Comparison of ENCODE assay signal across 20 mouse cellular contexts in the genomic region with DNA sequence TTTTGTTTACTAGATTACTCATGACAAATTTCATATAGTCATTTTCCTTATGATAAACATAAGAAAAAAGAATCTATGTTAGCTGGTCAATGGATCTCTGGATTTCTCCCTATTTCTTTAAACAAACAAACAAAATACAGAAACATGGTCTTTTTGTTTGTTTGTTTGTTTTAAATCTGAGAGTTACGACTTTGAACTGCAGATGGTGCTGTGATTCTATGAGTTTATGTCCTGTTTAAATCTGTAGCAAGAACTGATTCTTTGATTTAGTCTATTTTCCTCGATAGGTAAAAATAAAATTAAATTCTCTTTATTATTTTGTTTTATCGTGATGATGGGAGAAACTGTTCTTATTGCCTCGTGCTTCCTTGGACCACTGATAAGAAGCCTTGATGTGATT. TPM values are rescaled to one million over a fixed set of nuclear protein-coding genes. Genes with fewer than 3 reads are reported as not detected.
"Had no signal": no experiment of that assay in that cellular context is flagged by ENCODE, and none has a peak within 500 bp of the region (broad histone marks: within the 10 kb centered on the region; RNA-seq: fewer than 3 reads in every experiment).

No protein-coding gene starts in this region.

- H3K9me3 ChIP-seq: kidney, embryonic 15.5 days; liver, embryonic 13.5 days; midbrain, embryonic 15.5 days; neural tube, embryonic 13.5 days had no signal

- H3K36me3 ChIP-seq: kidney, embryonic 15.5 days; liver, embryonic 13.5 days; midbrain, embryonic 15.5 days; neural tube, embryonic 13.5 days had no signal

- DNase-seq: kidney, adult 11 months; kidney, adult 8-10 months; kidney, postnatal 25 days; liver, embryonic 13.5 days; lung, adult 2 months; lung, postnatal 14 days; lung, postnatal 4 days; retina, postnatal 1 day; thymus, postnatal 25 days had no signal

- H3K4me3 ChIP-seq: kidney, embryonic 15.5 days; liver, embryonic 13.5 days; midbrain, embryonic 15.5 days; myocyte; neural tube, embryonic 13.5 days had no signal

- ATAC-seq: midbrain, embryonic 15.5 days had no signal

- H3K4me1 ChIP-seq: kidney, embryonic 15.5 days; liver, embryonic 13.5 days; midbrain, embryonic 15.5 days; neural tube, embryonic 13.5 days had no signal

- H3K27ac ChIP-seq: kidney, embryonic 15.5 days; liver, embryonic 13.5 days; midbrain, embryonic 15.5 days; neural tube, embryonic 13.5 days had no signal

- H3K27me3 ChIP-seq: kidney, embryonic 15.5 days; liver, embryonic 13.5 days; midbrain, embryonic 15.5 days; neural tube, embryonic 13.5 days had no signal

- H3K4me2 ChIP-seq: kidney, embryonic 15.5 days; liver, embryonic 13.5 days; midbrain, embryonic 11.5 days; midbrain, embryonic 15.5 days; neural tube, embryonic 13.5 days had no signal

- H3K9ac ChIP-seq: kidney, embryonic 15.5 days; liver, embryonic 13.5 days; midbrain, embryonic 15.5 days; neural tube, embryonic 13.5 days had no signal

RNA-seq across cellular contexts. Expression of a gene that starts 1.7 kb away (rescaled TPM):
- total RNA-seq: liver, adult 2 months; megakaryocyte progenitor cell, adult 5-6 weeks; monocyte, adult 5-6 weeks; neutrophil, adult 5-6 weeks had no signal
- polyA plus RNA-seq: limb, embryonic 11.5 days; liver, adult 2 months; myocyte; spleen, adult 2 months had no signal

RNA-seq across cellular contexts. Expression of a gene that starts 43.7 kb away (rescaled TPM):
- total RNA-seq: monocyte, adult 5-6 weeks had no signal
- polyA plus RNA-seq: myocyte had no signal
